Comparison of ENCODE assay signal across 29 mouse cellular contexts in genomic region chr1:127915316-127915715, GRCm38 (mm10). TPM values are rescaled to one million over a fixed set of nuclear protein-coding genes. Genes with fewer than 3 reads are reported as not detected.
A peak's percentile ranks its signal among the peaks of the same experiment; 100 is the strongest.
DNase-seq lines count a peak whose midpoint lies in the region; ATAC-seq and TF ChIP-seq lines count a peak whose summit lies in the region.
"Had no signal": no experiment of that assay in that cellular context is flagged by ENCODE, and none has a peak within 500 bp of the region (broad histone marks: within the 10 kb centered on the region; RNA-seq: fewer than 3 reads in every experiment).

No protein-coding gene starts in this region.

- H3K27me3 ChIP-seq in intestine, embryonic 14.5 days (replicated peaks; ENCODE audit: control insufficient read depth, insufficient read depth, low read length) = no peaks in the 10 kb centered on the region
- no peaks in the 10 kb centered on the region for H3K27me3 ChIP-seq in intestine, postnatal 0 days (replicated peaks; ENCODE audit: control insufficient read depth, insufficient read depth, low read length)
- H3K27me3 ChIP-seq in lung, embryonic 16.5 days (ENCODE audit: control insufficient read depth, insufficient read depth, low read depth, low read length) = no peaks in the 10 kb centered on the region
- H3K27me3 ChIP-seq in stomach, embryonic 16.5 days (ENCODE audit: control insufficient read depth, insufficient read depth, low read length) = no peaks in the 10 kb centered on the region
- H3K27me3 ChIP-seq in forebrain, embryonic 14.5 days (replicated peaks; ENCODE audit: control insufficient read depth, insufficient read depth, low read length) = no peaks in the 10 kb centered on the region
- H3K27me3 ChIP-seq: embryonic facial prominence, embryonic 13.5 days; forebrain, embryonic 12.5 days; heart, embryonic 13.5 days; hindbrain, embryonic 12.5 days; hindbrain, embryonic 15.5 days had no signal

- H3K4me3 ChIP-seq in intestine, embryonic 14.5 days (ENCODE audit: low read depth, low read length) = no peak overlapping the region
- H3K4me3 ChIP-seq in intestine, postnatal 0 days (ENCODE audit: low read depth, low read length) = no peak overlapping the region
- H3K4me3 ChIP-seq in lung, embryonic 16.5 days (ENCODE audit: low read length) = no peak overlapping the region
- no peak overlapping the region for H3K4me3 ChIP-seq in stomach, embryonic 16.5 days (replicated peaks; ENCODE audit: low read length)
- no peak overlapping the region for H3K4me3 ChIP-seq in forebrain, embryonic 14.5 days (ENCODE audit: low read depth, low read length)
- H3K4me3 ChIP-seq: embryonic facial prominence, embryonic 10.5 days; embryonic facial prominence, embryonic 13.5 days; erythroblast, embryonic 14.5 days; forebrain, embryonic 12.5 days; heart, adult 2 months; heart, embryonic 10.5 days; heart, embryonic 13.5 days; hindbrain, embryonic 12.5 days; hindbrain, embryonic 15.5 days had no signal

- no peak for ATAC-seq in intestine, embryonic 14.5 days (replicated peaks; ENCODE audit: low FRiP score, low TSS enrichment, low read depth)
- no peak for ATAC-seq in intestine, postnatal 0 days
- peak; percentile 17; the same call in 1 of the 2 replicates for ATAC-seq in lung, embryonic 16.5 days (ENCODE audit: low read depth)
- no peak; the same call in 1 of the 2 replicates for ATAC-seq in stomach, embryonic 16.5 days (ENCODE audit: insufficient read depth, low FRiP score)
- no peak for ATAC-seq in forebrain, embryonic 14.5 days
- ATAC-seq: activated CD4-positive, CD25-positive, alpha-beta regulatory T cell, adult 4 months; forebrain, embryonic 16.5 days had no signal

- H3K4me2 ChIP-seq in intestine, embryonic 14.5 days (ENCODE audit: low read length) = no peak overlapping the region
- no peak overlapping the region for H3K4me2 ChIP-seq in intestine, postnatal 0 days (replicated peaks; ENCODE audit: low read depth)
- H3K4me2 ChIP-seq in lung, embryonic 16.5 days (ENCODE audit: low read depth, low read length) = no peak overlapping the region
- H3K4me2 ChIP-seq in stomach, embryonic 16.5 days (ENCODE audit: low read depth, low read length) = no peak overlapping the region
- no peak overlapping the region for H3K4me2 ChIP-seq in forebrain, embryonic 14.5 days (ENCODE audit: low read length)
- H3K4me2 ChIP-seq: embryonic facial prominence, embryonic 13.5 days; forebrain, embryonic 12.5 days; heart, embryonic 13.5 days; hindbrain, embryonic 12.5 days; hindbrain, embryonic 15.5 days had no signal

- H3K9ac ChIP-seq in intestine, embryonic 14.5 days (ENCODE audit: low read length) = no peak overlapping the region
- no peak overlapping the region for H3K9ac ChIP-seq in intestine, postnatal 0 days (ENCODE audit: low read depth, low read length)
- no peak overlapping the region for H3K9ac ChIP-seq in lung, embryonic 16.5 days (ENCODE audit: low read length)
- no peak overlapping the region for H3K9ac ChIP-seq in stomach, embryonic 16.5 days (ENCODE audit: low read length)
- no peak overlapping the region for H3K9ac ChIP-seq in forebrain, embryonic 14.5 days (ENCODE audit: low read length)
- H3K9ac ChIP-seq: embryonic facial prominence, embryonic 13.5 days; forebrain, embryonic 12.5 days; heart, embryonic 13.5 days; hindbrain, embryonic 12.5 days; hindbrain, embryonic 15.5 days had no signal

- H3K36me3 ChIP-seq in intestine, embryonic 14.5 days (ENCODE audit: control insufficient read depth, insufficient read depth, low read length) = peaks cover 21% of the 10 kb centered on the region
- peaks cover 29% of the 10 kb centered on the region for H3K36me3 ChIP-seq in intestine, postnatal 0 days (ENCODE audit: control insufficient read depth, insufficient read depth)
- peaks cover 6% of the 10 kb centered on the region; the same call in 1 of the 2 replicates for H3K36me3 ChIP-seq in lung, embryonic 16.5 days (ENCODE audit: control insufficient read depth, insufficient read depth, low read length)
- peaks cover 16% of the 10 kb centered on the region; the same call in 1 of the 2 replicates for H3K36me3 ChIP-seq in stomach, embryonic 16.5 days (ENCODE audit: control insufficient read depth, insufficient read depth, low read length)
- H3K36me3 ChIP-seq in forebrain, embryonic 14.5 days (ENCODE audit: control insufficient read depth, insufficient read depth, low read length) = peaks cover 20% of the 10 kb centered on the region

- no peak for TF ChIP-seq CTCF in intestine, postnatal 0 days (IDR thresholded peaks at IDR 0.05; ENCODE audit: low read depth)

- DNase-seq in intestine, embryonic 14.5 days (ENCODE audit: low spot score) = no peak
- no peak for DNase-seq in lung, postnatal 4 days
- DNase-seq in forebrain, embryonic 14.5 days (ENCODE audit: low spot score) = no peak
- no peak for DNase-seq in left cerebral cortex, adult 9 months (ENCODE audit: low spot score in 2 of 2)
- DNase-seq: adrenal gland, postnatal 10 days; adrenal gland, postnatal 36 days; cerebellum, adult 11 months; cerebellum, adult 8-10 months; cerebellum, postnatal 10 days; cerebellum, postnatal 36 days; embryo, embryonic 11 days; gastrocnemius, postnatal 10 days; gastrocnemius, postnatal 36 days; heart, adult 2 months; heart, postnatal 14 days; heart, postnatal 4 days had no signal

- H3K9me3 ChIP-seq in intestine, embryonic 14.5 days (ENCODE audit: control insufficient read depth, low read length) = no peaks in the 10 kb centered on the region
- no peaks in the 10 kb centered on the region for H3K9me3 ChIP-seq in intestine, postnatal 0 days (ENCODE audit: control insufficient read depth)
- H3K9me3 ChIP-seq in lung, embryonic 16.5 days (ENCODE audit: control insufficient read depth, low read length) = no peaks in the 10 kb centered on the region
- H3K9me3 ChIP-seq in stomach, embryonic 16.5 days (replicated peaks; ENCODE audit: control insufficient read depth, low read length) = no peaks in the 10 kb centered on the region
- H3K9me3 ChIP-seq in forebrain, embryonic 14.5 days (replicated peaks; ENCODE audit: control insufficient read depth, low read length) = no peaks in the 10 kb centered on the region
- H3K9me3 ChIP-seq: embryonic facial prominence, embryonic 10.5 days; embryonic facial prominence, embryonic 13.5 days; forebrain, embryonic 12.5 days; heart, embryonic 10.5 days; heart, embryonic 13.5 days; hindbrain, embryonic 12.5 days; hindbrain, embryonic 15.5 days had no signal

- WGBS in intestine, embryonic 14.5 days = 66% methylated on average over 6 of the region's 6 CpGs
- 73% methylated on average over 6 of the region's 6 CpGs for WGBS in intestine, postnatal 0 days
- WGBS in lung, embryonic 16.5 days = 65% methylated on average over 6 of the region's 6 CpGs
- WGBS in stomach, embryonic 16.5 days = 72% methylated on average over 6 of the region's 6 CpGs
- WGBS in forebrain, embryonic 14.5 days = 93% methylated on average over 6 of the region's 6 CpGs

- peak overlapping the region; percentile 22; the same call in 1 of the 2 replicates for H3K27ac ChIP-seq in intestine, embryonic 14.5 days (ENCODE audit: low read depth)
- H3K27ac ChIP-seq in intestine, postnatal 0 days (ENCODE audit: low read depth, low read length) = no peak overlapping the region
- peak overlapping the region; percentile 50; the same call in 1 of the 2 replicates for H3K27ac ChIP-seq in lung, embryonic 16.5 days (ENCODE audit: low read length)
- peak overlapping the region; percentile 40; the same call in 1 of the 2 replicates for H3K27ac ChIP-seq in stomach, embryonic 16.5 days (ENCODE audit: low read length)
- no peak overlapping the region for H3K27ac ChIP-seq in forebrain, embryonic 14.5 days (ENCODE audit: low read depth, low read length)
- H3K27ac ChIP-seq: embryonic facial prominence, embryonic 10.5 days; embryonic facial prominence, embryonic 13.5 days; forebrain, embryonic 12.5 days; heart, adult 2 months; heart, embryonic 10.5 days; heart, embryonic 13.5 days; hindbrain, embryonic 12.5 days; hindbrain, embryonic 15.5 days had no signal

- H3K4me1 ChIP-seq in intestine, embryonic 14.5 days (replicated peaks; ENCODE audit: control insufficient read depth, insufficient read depth, low read length) = no peaks in the 10 kb centered on the region; the same call in 1 of the 2 replicates
- no peaks in the 10 kb centered on the region for H3K4me1 ChIP-seq in intestine, postnatal 0 days (replicated peaks; ENCODE audit: control insufficient read depth, insufficient read depth, low read length)
- peaks cover 4% of the 10 kb centered on the region for H3K4me1 ChIP-seq in lung, embryonic 16.5 days (replicated peaks; ENCODE audit: control insufficient read depth, insufficient read depth, low read length)
- no peaks in the 10 kb centered on the region for H3K4me1 ChIP-seq in stomach, embryonic 16.5 days (ENCODE audit: control insufficient read depth, insufficient read depth, low read length)
- no peaks in the 10 kb centered on the region for H3K4me1 ChIP-seq in forebrain, embryonic 14.5 days (ENCODE audit: control insufficient read depth, insufficient read depth, low read length)
- H3K4me1 ChIP-seq: embryonic facial prominence, embryonic 10.5 days; embryonic facial prominence, embryonic 13.5 days; forebrain, embryonic 12.5 days; heart, embryonic 10.5 days; hindbrain, embryonic 12.5 days; hindbrain, embryonic 15.5 days had no signal

RNA-seq across cellular contexts. Expression of gene Rab3gap1, which starts 46.7 kb away (rescaled TPM):
- 22.8 and 25.3 TPM in 2 replicates for polyA plus RNA-seq in intestine, embryonic 14.5 days (2014; fragmentation: Nextera tagmentation; extraction: Ambion mirVana)
- 12.5 and 13.0 TPM in 2 replicates for polyA plus RNA-seq in intestine, postnatal 0 days (2015; fragmentation: Nextera tagmentation; extraction: Ambion mirVana)
- polyA plus RNA-seq in lung, embryonic 16.5 days (2015; fragmentation: Nextera tagmentation; extraction: Ambion mirVana) = 23.2 and 23.7 TPM in 2 replicates
- polyA plus RNA-seq in stomach, embryonic 16.5 days (2015; fragmentation: Nextera tagmentation; extraction: Ambion mirVana) = 25.2 and 25.6 TPM in 2 replicates
- polyA plus RNA-seq in forebrain, embryonic 14.5 days (2014; fragmentation: Nextera tagmentation; extraction: Ambion mirVana) = 14.6 and 18.8 TPM in 2 replicates

Comparison
In these comparisons a context has a peak if more than half of its experiments do, and no peak if none do; other contexts are left out.
1. H3K27ac ChIP-seq: peak in intestine, embryonic 14.5 days (single experiment), lung, embryonic 16.5 days (single experiment) and stomach, embryonic 16.5 days (single experiment); none in intestine, postnatal 0 days (single experiment) and forebrain, embryonic 14.5 days (single experiment).